Mouse (Mus musculus): ENCODE measurements around the gene F2r.

DNA sequence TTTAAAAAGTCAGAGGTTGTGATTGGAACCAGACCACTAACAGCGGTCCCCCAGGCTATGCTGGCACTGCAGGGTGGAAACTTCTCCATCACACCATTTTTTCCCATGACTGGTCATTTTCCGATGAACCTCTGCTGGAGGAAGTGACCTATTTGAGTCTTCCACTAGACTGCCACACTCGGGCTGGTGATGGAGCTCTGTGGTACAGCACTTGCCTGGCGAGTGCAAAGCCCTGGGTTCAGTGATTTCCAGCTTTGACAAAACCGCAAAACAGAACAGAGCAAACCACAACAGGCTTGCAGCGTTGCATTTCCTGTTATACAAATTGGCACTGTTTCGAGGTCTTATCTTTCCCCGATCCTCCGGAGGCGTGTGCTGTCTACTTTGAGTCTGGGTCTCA lies 25.4 kb downstream of the F2r start:
- TF ChIP-seq CTCF (IDR thresholded peaks at IDR 0.05; ENCODE audit: low read depth), result no peak
- no peak for TF ChIP-seq EP300 (optimal IDR thresholded peaks at IDR 0.05)
